Mouse (Mus musculus): ENCODE data around the gene Cep295nl.

Gene Cep295nl

GRCm38 (mm10) chr11:118287573-118287972 is 54.7 kb downstream of the Cep295nl start:
- no peak for DNase-seq (ENCODE audit: low read depth, low spot score)
- H3K36me3 ChIP-seq (ENCODE audit: control insufficient read depth, insufficient read depth, low read length, poor library complexity, severe bottlenecking), result peaks cover 7% of the 10 kb centered on the region
- H3K27me3 ChIP-seq (ENCODE audit: control insufficient read depth, insufficient read depth, low read length, poor library complexity, severe bottlenecking), result no peaks in the 10 kb centered on the region

- DNase-seq (ENCODE audit: low read depth, low spot score), result no peak
- Histone ChIP-seq H3K27me3 (ENCODE audit: control insufficient read depth, insufficient read depth, low read length, poor library complexity, severe bottlenecking) (no peaks in the 10 kb centered on the region), H3K36me3 (ENCODE audit: control insufficient read depth, insufficient read depth, low read length, poor library complexity, severe bottlenecking) (peaks cover 8% of the 10 kb centered on the region)
Observed at GRCm38 (mm10) chr11:118286434-118286833, 55.9 kb downstream of the Cep295nl start.

GRCm38 (mm10) chr11:118285791-118286190 is 56.5 kb downstream of the Cep295nl start:
- no peak for DNase-seq (ENCODE audit: low read depth, low spot score)
- Histone ChIP-seq H3K27me3 (ENCODE audit: control insufficient read depth, insufficient read depth, low read length, poor library complexity, severe bottlenecking) (no peaks in the 10 kb centered on the region), H3K36me3 (ENCODE audit: control insufficient read depth, insufficient read depth, low read length, poor library complexity, severe bottlenecking) (peaks cover 8% of the 10 kb centered on the region)
